Mouse (Mus musculus) gastrocnemius, postnatal 36 days (tissue): ENCODE data around the gene Gm21190. TPM values are rescaled to one million over a fixed set of nuclear protein-coding genes. Genes with fewer than 3 reads are reported as not detected.
"Not testable (repeated sequence)": the region's sequence is repeated elsewhere in the genome, so short reads cannot be mapped to it uniquely, and the experiment has no call there.

Experiments used
- DNase-seq, 2 experiments: peaks; one replicate each; pipeline ENCODE4 v3.0.0; 2022
- intact Hi-C: fragments of 180-260 bp; cut with DNase I; formaldehyde crosslinking; loops from one replicate; pipeline ENCODE4 v1.15.1; 2025
- long read RNA-seq, 2 experiments: library from polyadenylated mRNA; stranded (forward); transcript quantifications; one replicate each; pipeline ENCODE4 v2.0.0; 2021
- total RNA-seq, 2 experiments: library from RNA; stranded (reverse); gene quantifications; 2 replicates each; pipeline ENCODE4 v1.2.3; 2021

Gm21190 gene
- not detected for total RNA-seq
- long read RNA-seq, experiment 1: 0 reads
- long read RNA-seq, experiment 2: 0 reads

DNA sequence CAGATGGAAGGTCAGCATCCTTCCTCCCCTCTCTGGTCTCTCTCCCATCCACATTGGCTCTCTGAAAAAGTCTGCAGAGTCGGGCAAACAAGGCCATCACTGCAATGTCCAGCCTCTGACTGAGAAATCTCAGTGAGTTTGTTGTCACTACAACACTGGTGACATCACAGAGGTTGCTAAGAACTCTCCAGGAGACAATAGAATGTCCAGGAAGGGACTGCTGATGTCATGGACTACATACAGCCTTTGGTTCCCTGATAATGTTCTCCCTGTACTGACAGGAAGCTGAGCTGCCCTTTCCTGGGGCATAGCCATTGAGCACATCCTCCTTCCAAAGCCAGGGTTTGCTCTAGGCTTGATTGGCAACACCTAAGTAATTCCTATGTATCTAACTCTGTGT lies at the start of gene Gm21190:
Gm21190 (minus strand) TSS at position 101 of the 400 bp plus-strand sequence.
- DNase-seq, intact Hi-C loops: not testable (repeated sequence)

DNA sequence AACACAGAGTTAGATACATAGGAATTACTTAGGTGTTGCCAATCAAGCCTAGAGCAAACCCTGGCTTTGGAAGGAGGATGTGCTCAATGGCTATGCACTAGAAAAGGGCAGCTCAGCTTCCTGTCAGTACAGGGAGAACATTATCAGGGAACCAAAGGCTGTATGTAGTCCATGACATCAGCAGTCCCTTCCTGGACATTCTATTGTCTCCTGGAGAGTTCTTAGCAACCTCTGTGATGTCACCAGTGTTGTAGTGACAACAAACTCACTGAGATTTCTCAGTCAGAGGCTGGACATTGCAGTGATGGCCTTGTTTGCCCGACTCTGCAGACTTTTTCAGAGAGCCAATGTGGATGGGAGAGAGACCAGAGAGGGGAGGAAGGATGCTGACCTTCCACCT lies 48.0 kb upstream of the Gm21190 start, which contains the start of gene Gm21083:
Gm21083 (plus strand) TSS at position 301 of the 400 bp plus-strand sequence.
- DNase-seq, intact Hi-C loops: not testable (repeated sequence)

DNA sequence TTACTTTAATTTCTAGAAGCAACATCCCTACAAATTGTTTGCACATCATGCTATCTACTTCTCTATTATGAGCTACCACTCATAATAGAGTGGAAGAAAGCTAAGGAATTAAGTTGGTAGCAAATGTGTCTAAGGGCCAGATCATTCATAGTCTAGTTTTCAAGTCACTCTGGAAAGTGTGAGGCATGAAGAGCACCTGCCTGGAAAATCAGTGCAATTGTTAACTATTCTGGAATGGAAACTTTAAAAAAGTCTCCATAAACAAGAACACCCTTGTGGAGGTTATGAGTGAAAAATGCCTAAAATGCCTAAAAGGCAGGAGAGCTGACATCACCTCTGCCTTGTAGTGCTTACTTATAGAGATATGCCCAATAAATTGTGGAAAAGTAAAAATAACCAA lies 44.7 kb upstream of the Gm21190 start:
- intact Hi-C loops: not testable (repeated sequence)

DNA sequence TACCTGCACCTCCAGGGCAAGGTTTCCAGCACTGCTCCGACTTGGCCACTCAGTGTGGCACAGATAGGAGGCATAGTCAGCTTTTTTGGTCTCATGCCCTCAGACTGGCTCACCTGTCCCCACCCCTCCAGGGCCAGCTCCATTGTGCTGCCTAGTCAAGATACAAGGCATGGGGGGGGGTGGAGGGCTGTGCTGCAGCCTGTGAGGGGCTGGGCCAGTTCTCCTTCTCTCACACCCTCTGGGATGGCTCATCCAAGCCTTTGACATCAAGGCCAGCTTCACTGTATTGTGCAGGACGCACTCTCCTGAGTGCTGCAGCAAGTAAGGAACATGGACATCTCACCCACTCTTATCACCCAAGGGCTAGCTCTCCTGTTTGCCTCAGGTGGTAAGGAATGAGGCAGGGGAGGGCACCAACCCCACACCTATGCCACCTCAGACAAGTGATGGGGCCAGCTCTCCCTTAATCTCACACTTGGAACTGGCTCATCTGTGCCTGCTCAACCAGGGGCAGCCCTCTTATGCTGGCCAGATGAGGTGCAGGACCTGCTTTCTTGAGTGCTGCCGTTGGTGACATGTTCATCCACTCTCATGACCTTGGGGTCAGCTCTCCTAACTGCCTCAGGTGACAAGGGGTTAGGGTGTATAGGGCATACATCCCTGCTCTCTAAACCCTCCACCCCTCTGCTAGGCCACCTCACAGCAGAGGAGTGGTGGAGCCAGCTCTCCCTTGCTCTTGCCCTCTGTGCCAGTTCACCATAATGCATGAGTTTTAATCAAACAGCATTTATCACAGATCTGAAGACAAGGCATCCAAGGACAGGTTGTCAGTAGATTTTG lies 32.6 kb upstream of the Gm21190 start:
- DNase-seq, intact Hi-C loops: not testable (repeated sequence)

More for the DNA sequence above, 44.7 kb upstream of the Gm21190 start:
- DNase-seq: not testable (repeated sequence)

DNA sequence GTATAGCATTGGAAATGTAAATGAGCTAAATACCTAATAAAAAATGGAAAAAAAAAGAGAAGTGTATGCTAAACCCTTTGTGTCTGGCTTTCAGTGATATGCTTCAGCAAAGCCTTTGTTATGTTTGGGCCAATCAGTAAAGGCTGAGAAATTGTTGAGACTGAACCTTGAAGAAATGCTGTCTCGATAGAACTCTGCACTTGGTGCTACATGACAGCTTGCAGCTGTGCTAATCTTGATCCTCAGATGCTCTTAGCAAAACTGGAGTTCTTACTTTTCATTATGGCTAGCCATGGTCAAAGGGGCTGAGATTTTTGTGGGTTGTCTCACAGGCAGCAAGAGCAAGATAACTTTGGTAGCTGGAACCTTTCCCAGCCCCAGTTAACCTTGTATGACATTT lies 29.6 kb upstream of the Gm21190 start:
- intact Hi-C loops, DNase-seq: not testable (repeated sequence)

DNA sequence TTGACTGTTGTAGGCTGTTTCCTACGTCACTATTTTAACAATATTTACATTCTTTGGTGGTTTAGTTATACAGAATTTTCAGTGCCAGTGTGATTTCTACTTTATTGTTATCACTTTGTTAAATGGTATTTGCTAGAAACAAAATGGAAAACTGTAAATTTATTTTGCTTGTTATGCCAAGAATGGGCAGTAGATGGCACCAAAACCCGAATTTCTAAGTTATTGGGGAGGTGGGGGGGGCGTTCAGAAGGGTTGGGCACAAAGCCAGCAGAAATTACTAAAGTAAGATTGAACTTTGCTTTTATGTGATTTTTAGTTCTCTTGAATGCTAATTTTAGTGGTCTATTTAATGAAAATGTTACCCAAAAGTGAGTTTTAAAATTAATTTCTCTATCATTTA lies 20.6 kb upstream of the Gm21190 start:
- DNase-seq, intact Hi-C loops: not testable (repeated sequence)

DNA sequence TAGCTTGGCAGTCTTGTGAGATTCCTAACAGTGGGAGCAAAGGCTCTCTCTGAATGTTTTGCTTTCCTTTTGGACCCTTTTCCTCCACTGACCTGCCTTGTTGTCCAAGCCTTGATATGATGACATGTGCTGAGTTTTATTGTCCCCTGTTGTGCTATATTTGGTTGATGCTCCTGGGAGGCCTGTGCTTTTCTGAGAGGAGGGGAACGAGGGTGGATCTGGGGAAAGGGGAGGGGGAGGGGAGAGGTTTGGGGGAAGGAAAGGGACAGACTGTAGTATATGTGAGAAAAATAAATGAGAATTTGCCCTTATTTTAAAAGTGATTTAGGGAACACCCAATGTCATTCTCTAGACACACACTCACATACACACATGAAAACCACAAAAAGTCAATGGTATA lies 20.1 kb upstream of the Gm21190 start:
- intact Hi-C loops, DNase-seq: not testable (repeated sequence)

DNA sequence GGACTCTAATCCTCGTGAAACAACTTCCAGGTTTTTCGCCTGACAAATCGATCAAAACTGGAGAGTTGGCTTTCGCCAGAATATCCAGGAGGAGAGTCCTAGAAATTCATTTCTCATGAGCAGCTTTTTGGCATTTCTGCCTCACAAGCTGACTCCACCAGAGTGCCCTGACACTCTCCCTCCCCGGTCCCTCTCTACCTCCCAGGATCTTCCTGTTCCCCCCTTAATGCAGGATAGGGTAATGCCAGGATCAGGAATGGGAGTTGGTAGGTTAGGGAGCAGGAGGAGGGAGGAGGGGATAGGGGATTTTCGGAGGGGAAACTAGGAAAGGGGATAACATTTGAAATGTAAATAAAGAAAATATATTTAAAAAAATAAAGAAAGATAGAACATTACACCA lies 19.6 kb upstream of the Gm21190 start:
- intact Hi-C loops: not testable (repeated sequence)

DNA sequence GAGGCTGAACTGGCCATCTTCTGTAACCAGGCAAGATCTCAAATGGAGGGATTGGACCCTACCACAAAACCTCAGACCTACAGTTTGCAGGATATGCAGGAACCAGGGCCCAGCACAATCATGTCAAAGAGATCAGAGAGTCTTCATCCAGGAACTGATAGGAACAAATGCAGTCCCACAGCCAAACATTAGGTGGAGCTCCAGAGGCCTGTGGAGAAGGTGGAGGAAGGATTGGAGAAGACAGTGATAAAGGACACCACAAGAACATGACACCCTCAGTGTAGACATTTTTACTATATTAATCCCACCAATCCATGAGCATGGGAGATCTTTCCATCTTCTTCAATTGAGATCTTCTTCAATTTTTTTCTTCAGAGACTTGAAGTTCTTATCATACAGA lies 6.6 kb downstream of the Gm21190 start:
- intact Hi-C loops, DNase-seq: not testable (repeated sequence)

More for the DNA sequence above, 19.6 kb upstream of the Gm21190 start:
- not testable (repeated sequence) for DNase-seq

DNA sequence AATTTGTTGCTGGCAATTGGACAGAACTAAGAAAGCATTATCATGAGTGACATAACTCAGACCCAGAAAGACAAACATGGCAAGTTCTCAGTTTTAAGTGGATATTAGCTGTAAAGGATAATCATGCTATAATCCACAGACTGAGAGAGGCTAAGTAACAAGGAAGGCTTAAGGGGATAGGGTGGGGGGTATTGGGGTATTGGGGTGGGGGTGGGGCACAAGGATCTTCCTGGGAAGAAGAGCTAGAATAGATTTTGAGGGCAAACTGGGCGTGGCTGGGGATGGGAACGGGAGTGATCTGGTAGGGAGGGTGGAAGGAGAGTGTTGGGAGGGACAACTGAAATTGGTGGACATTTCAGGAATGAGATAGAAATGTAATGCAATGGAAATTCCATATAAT lies 7.0 kb downstream of the Gm21190 start:
- DNase-seq, intact Hi-C loops: not testable (repeated sequence)

DNA sequence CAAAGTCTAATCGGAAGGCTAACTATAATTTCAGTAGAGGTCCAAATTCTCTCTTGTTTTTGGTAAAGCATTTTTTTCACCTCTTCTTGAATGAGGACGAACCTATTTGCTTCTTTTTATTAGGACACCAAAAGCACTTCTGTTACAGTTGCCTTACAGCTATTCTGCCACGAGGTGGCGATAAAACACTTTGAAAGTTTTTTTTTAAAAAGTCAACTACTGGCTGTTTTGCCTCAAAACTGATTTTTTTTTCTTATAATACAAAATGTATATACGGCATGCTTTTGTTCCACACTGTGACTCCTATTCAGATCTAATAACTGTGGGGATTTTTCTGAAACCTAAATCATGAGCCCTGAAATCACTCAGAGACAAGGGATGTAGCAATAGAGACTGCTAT lies 8.6 kb downstream of the Gm21190 start:
- DNase-seq, intact Hi-C loops: not testable (repeated sequence)

DNA sequence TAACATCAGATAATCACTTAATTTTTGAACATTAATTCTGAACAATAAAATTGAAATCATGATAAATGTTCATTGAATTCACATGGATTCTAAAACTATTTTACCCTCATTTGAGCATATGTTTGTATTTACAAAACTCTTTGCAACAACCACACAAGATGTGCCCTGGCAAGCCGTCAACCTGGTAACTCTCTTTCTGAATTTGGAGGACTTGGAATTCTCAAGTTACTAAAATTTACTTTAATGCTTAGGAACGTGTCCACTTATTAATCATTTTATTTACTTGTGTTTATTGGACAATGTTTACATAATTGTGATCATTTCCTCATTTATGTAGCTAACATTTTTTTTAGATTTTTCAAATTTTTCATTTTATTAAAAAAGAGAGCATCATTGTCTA lies 11.9 kb downstream of the Gm21190 start:
- DNase-seq, intact Hi-C loops: not testable (repeated sequence)

DNA sequence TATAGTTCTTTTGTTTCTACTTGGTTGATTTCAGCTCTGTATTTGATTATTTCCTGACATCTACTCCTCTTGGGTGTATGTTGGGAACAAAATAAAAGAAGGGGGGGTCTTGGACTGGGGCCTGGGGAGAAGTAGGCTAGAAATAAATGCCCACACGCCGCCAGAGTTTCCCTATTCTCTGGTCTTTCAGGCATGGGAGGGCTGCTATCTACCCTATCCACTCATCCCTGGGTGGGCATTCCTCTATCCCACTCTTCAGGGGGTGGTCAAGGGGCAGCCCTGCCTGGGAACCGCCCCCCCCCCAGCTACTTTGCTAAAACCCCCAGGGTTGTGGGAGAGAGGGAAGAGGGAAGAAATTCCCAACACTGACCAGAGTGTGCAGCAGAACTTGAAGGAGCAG lies 16.8 kb downstream of the Gm21190 start:
- DNase-seq, intact Hi-C loops: not testable (repeated sequence)

DNA sequence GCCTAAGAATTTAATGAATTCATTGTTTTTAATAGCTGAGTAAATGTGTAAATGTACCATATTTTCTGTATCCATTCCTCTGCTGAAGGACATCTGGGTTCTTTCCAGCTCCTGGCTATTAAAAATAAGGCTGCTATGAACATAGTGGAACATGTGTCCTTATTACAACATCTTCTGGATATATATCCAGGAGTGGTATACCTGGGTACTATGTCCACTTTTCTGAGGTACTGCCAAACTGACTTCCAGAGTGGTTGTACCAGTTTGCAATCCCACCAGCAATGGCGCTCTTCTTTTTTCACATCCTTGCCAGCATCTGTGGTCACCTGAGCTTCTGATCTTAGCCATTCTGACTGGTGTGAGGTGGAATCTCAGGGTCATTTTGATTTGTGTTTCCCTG lies 19.1 kb downstream of the Gm21190 start:
- not testable (repeated sequence) for DNase-seq

DNA sequence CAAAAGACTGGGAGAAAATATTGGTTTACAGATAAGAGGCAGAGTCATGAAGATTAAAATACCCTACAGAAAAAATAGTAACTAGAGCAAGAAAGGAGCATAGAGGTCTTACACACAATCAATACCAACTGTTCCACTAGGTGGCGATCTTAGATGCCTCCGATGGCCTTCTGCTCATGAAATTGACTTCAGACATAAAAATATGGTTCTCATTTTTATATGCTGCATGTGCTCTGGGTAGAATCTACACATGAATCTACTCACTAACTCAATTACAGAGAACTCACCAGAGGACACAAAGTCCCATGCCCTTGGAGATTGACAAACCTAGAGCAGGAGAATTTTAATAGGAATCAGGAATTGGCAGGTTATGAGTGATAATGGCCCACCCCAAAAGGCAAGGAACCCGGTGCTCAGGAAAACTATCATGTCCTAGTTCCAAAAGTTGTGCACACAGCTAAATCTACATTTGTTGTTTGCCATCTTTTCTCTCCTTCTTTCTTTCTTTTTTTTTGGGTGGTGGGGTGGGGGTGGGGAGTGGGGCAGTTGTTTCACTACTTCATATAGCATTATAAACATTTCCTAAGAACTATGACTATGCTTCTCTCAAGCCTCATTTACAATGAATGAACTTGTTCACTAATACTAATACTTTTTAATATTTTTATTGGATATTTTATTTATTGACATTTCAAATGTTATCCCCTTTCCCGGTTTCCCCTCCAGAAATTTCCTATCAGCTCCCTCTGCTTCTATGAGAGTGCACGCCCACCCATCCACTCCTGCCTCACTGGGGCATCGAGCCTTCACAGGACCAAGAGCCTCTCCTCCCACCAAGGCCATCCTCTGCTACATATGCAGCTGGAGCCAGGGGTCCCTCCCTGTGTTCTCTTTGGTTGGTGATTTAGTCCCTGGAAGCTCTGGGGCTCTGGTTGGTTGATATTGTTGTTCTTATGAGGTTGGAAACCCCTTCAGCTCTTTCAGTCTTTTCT lies 20.3 kb downstream of the Gm21190 start:
- intact Hi-C loops, DNase-seq: not testable (repeated sequence)

More for the DNA sequence above, 19.1 kb downstream of the Gm21190 start:
- intact Hi-C loops: not testable (repeated sequence)

DNA sequence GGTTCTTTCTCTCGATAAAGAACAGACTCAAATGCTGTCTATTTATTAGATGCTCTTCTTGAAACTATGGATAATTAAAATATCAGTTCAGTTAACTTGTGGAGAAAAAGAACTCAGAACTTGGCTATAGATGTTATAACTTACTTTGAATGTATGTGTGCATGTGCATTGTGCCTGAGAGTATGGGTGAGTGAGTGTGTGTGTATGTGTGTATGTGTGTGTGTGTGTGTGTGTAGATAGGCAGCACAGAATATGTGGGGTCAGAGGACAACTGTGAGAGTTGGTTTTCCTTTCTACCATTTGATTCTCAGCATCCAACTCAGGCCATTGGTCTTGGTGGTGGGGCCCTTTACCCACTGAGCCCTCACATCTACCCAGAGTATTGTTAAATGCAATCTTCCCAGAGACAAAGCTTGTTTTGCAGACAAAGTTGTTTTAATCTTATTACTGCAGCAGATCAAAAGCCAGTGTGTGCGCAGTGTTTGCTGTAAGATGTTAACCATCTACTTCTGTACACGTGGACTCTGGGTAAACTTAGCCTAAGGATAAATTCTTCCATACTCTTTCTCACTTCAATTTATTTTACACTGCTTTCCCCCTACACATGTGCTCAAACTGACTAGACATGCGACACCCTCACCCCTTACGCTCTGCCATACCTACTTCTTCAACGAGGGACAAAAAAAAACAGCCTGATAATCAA lies 21.1 kb downstream of the Gm21190 start:
- intact Hi-C loops, DNase-seq: not testable (repeated sequence)

DNA sequence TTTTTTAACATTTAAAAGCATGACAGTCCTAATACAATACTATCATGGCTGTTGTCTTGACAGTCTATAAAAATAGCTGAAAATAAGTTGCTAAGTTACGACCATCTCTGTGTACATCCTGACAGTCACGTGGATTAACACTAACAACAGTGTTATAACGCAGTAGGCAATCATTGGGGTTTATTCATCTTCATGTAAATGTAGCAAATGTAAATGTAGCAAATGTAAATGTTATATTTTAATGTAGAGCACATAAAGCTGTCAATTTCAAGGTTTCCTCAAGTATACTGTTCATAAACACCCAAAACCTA lies 21.8 kb downstream of the Gm21190 start:
- DNase-seq: no peak
- intact Hi-C loops: no loop called here

DNA sequence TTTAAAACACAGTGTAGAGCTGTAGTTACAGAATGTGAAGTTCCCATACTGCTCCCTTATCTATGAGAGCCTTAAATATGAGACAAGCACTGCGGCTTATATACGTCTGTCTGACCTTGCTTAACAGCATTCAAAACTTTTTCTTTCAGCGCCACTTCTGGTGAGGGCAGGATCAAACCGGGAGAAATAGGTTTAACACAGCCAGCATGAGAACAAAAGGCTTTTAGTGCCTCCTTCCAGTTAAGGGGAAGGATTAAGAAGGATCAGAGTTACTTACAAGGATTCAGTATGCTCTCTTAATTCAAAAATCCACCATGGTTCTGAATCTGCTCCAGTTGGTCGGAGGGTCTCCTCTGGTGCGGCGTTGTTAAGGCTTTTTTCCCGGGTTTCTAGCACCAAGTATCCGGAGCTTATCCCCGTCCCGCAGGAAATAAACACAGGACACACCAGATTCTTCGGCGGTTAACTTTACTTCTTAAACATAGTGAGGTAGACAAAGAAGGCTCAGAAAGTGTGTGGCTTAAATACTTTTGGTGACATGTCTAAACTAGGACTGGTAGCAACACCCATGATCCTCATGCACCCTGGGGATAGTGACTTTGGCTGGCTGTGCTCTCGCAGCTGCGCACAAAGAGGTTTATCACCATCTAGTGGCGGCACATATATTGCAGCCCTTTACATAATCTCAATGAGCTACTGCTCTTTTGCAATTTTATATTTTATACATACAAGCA lies 22.3 kb downstream of the Gm21190 start:
- intact Hi-C loops: no loop called here
- DNase-seq: peak in 1 of 2 experiments; percentile 19

DNA sequence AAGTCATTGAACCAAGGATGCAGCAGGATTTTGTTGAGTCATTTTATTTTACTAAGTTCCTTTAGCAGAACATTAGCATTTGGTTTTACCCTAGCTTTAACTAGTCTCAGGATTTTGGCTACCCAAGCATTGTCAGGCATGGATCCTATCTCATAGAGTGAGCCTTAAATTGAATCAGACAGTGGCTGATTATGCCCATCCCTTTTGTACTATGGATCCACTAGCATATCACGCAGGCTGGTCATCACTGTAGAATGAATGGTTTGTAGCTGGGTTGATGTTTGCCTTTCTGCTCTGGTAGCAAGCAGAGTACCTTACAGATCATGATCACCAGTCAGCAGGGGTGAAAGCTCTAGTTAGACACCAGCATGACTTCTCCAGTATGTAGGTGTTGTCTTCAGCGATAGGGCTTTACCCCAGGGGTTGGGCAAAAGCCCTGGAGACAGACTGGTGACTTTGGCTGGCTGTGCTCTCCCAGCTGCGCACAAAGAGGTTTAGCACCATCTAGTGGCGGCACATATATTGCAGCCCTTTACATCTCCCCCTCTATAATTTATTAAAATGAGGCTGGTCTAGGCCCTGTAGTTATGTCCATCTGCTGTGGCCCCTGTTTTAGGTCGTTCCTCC lies 30.1 kb downstream of the Gm21190 start:
- intact Hi-C loops: not testable (repeated sequence)
- DNase-seq: peak in 1 of 2 experiments; percentile 20
